Mouse (Mus musculus) brain, embryonic 14.5 days (tissue): ENCODE measurements around the gene C2cd2.

Experiments
- CTCF ChIP-seq: fragments of 200-500 bp; IDR thresholded peaks from 2 replicates; pipeline ENCODE4 v1.5.1; 2012; ENCODE audit warnings: inconsistent platforms, mild to moderate bottlenecking, moderate library complexity, borderline replicate concordance; ENCODE audit not compliant: insufficient read depth, insufficient read length; ENCODE audit errors: extremely low read depth
- POLR2A ChIP-seq: fragments of 200-500 bp; IDR thresholded peaks from 2 replicates; pipeline ENCODE4 v1.6.1; 2012; ENCODE audit warnings: mild to moderate bottlenecking, inconsistent platforms, borderline replicate concordance; ENCODE audit not compliant: poor library complexity, insufficient read depth, insufficient read length, severe bottlenecking; ENCODE audit errors: extremely low read depth

DNA sequence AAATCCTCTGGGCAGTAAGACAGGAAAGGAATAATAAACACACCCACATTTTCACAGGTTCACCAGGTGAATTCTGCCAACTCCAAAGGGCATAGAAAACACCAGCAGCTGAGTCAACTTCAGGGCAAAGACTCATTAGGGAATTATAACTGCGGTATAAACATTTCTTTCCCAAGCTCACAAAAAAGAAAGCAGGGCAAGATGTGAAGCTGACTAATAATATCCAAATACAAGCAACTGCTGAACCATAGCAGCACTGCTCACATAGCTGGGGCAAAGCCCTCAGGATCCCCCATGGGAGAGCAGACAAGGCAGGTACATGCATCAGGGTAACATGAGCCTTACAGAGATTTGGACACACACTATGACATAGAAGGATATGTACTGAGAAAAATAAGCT, 145.0 kb downstream of the C2cd2 start:
- no peak for TF ChIP-seq CTCF
- TF ChIP-seq POLR2A, result no peak
